Mouse (Mus musculus) left cerebral cortex, postnatal 25 days (tissue): Measurements from ENCODE around the gene Cfap61. TPM values are rescaled to one million over a fixed set of nuclear protein-coding genes. Genes with fewer than 3 reads are reported as not detected.

ENCODE experiments used
- DNase-seq, 2 experiments: peaks; one replicate each; pipeline ENCODE4 v3.0.0; 2022; ENCODE audit warnings: low spot score in 2 of 2, mixed read lengths in 1 of 2
- intact Hi-C: fragments of 180-260 bp; cut with DNase I; formaldehyde crosslinking; loops from one replicate; pipeline ENCODE4 v1.15.1; 2025
- total RNA-seq, 2 experiments: library from RNA; stranded (reverse); gene quantifications; 2 replicates each; pipeline ENCODE4 v1.2.3; 2021

The Cfap61 gene
- total RNA-seq, 2 experiments from 2014 or later, result 3.2 to 4.1 TPM

DNA sequence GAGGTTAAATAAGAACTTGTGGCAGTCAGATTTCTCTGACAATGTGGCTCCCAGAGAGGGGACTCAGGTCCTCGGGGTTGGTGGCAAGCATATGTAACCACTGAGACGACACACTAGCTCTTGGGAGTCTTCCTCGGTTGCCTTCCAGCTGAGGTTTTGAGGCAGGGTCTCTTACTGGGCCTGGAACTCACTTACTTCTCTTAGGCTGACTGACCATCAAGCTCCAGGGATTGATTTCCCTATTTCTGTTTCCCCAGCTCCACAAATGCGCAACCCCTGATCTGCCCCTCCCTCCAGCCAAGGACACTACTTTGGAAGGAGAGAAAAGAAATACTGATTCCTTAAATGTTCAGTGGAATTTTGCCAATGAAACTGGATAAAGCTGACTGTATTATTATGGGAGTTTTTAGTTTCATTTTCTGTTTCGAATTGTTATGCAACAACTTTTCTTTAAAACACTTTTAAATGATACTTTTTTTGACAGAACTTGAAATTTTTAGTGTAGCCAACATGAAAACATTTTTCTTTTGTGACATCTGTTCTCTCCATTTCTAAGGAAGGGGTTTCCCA is 63.5 kb downstream of the Cfap61 start:
- no peak for DNase-seq
- intact Hi-C loops, result no loop called here

GRCm38 (mm10) chr2:146008801-146009200 is 74.2 kb downstream of the Cfap61 start:
- no peak for DNase-seq
- intact Hi-C loops, result no loop called here

DNA sequence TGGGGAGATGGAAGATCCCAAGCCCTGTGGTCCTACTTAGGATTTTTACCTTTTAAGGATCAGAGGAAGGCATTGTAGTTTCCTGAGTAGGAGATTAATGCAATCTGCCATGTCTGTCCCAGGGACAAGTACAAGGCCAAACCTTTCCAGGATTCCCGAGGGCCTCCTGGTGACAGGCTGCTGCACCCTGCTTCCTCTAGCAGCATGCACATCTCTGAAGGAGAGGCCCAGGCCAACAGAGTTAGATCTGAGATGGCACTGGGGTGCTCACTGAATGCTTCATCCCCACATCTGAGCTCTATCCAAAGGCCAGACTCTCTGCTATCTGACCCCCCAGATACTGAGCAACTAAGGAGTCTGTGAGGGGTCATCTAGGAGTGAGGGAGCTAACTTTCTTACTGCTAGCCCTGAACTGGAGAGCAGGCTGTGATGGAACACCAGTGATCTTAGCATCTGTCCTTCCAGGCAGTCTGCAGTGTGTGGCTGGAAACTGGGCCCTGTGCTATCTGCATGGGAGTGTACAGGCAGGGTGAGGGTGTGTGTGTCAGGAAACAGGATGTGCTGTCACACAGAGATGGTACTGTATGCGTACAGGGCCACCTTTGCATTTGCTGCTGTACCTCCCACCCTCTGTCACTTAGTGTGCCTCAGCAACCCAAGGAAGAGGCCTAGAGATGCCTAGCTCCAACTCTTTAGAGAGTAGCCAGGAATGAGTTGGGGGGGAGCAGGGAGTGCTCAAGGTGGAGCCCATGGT is 75.2 kb downstream of the Cfap61 start:
- intact Hi-C loops, result no loop called here
- no peak for DNase-seq

- intact Hi-C loops, result no loop called here
- DNase-seq, result no peak
Observed at GRCm38 (mm10) chr2:146010816-146011215, 76.2 kb downstream of the Cfap61 start.

DNA sequence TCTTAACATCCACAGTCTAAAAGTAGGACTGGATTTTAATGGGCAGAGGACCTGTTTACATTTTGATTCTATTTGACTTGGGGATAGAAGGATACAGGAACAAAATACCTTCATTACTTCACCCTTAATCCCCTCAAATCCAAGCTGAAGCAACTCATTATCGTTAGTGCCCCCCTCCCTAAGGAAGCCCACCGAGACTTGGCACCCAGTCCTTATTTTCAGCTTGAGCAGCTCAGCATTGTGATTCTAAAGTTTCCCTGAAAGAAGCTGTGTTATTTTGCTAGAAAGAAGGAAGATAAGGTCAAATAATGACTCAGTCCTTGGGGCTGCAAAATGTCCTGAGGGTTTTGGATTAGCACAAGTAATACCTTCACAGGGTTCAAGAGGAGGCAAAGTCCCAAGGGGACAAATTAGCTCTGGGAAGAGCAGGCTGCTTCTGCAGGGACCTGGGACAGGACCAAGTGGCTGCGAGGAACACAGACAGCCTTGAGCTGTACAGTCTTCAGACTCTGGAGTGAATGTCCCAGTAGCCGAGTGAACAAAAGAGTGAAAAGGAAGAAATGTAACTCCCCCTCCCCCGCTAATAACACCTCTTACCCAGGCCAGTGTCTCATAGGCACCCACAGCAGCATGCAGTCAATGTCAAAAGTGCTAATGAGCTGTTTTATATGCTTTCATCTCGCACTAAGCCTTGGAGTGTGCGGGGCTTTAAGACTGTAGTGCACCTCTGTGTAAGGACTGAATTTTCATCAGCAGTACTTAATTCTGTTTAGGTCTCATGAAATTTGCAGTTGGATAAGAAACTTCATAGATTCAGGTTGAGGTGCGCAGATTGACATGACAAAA is 81.0 kb downstream of the Cfap61 start:
- DNase-seq, result no peak
- intact Hi-C loops, result no loop called here

- intact Hi-C loops, result no loop called here
- DNase-seq, result no peak
Observed at GRCm38 (mm10) chr2:146022846-146023245, 88.3 kb downstream of the Cfap61 start.

- intact Hi-C loops, result no loop called here
- DNase-seq, result no peak
Observed at GRCm38 (mm10) chr2:146043640-146044039, 109.1 kb downstream of the Cfap61 start.

DNA sequence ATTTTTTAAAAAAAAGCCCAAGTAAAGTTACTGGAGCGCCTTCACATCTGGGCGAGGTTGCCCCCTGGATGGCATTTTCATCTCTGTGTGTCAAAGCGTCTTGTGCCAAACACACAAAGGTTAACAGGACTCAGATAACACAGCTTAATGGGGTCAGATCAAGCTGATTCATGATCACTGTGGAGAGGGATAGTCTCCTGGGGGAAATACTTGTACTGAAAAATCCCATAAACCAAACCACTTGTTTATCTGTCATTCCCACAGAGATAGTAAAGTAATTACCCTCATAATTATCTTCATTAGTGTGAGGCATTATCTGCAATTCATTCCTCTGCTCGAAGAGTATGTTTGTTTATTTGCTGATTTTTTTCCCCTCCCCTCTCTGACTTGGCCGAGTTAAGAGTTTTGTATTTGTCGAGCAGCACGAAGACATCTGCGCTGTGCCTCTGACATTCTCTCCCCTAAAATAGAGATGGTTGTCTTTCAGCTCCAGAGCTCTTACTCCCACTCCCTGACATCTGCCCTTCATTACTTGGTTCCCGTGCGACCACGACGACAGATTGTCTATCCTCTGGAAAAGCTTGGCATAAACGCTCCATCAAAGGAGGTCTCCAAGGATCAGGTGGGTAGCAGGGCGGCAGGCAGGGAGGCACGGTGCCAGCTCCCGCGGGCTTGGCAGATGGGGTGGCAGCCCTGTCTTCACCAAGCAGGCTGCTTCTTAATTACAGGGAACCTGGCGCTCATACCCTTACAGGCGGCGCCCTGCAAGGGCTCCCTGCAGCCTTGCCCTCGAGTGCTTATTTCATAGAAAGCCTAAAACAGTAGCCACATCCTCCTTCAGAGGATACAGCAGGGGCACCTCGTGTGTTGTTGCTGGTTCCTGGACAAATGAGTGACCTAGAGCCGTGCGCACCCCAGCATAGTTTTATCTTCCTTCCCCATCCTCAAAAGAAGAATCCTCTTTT is 110.6 kb downstream of the Cfap61 start:
- DNase-seq, result peak; percentile 25 to 28
- intact Hi-C loops, result no loop called here

DNA sequence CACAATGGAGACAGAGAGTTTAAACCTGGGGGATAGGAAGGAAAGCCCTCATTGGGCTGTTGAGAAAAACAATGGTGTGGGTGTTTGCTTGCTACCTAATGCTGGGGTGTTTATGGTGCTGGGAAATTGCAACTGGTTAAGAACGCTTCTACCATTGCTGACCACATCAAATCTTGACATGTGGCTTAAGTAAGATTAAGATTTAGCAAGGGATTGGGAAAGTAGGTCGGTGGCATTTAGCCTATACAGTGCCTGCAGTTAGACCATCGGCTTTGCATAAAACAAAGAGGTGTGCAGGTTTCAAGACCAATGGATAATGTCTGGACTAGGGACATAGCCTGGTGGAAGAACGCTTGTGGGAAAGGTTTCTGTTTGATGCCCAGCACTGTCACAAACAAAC is 113.1 kb downstream of the Cfap61 start:
- intact Hi-C loops, result no loop called here
- no peak for DNase-seq

- intact Hi-C loops, result no loop called here
- DNase-seq, result no peak
Observed at GRCm38 (mm10) chr2:146048221-146048829, 113.7 kb downstream of the Cfap61 start.

- intact Hi-C loops, result no loop called here
- DNase-seq, result no peak
Observed at GRCm38 (mm10) chr2:146049339-146049738, 114.8 kb downstream of the Cfap61 start.

GRCm38 (mm10) chr2:146050069-146050468 is 115.5 kb downstream of the Cfap61 start:
- intact Hi-C loops, result no loop called here
- DNase-seq, result no peak

DNA sequence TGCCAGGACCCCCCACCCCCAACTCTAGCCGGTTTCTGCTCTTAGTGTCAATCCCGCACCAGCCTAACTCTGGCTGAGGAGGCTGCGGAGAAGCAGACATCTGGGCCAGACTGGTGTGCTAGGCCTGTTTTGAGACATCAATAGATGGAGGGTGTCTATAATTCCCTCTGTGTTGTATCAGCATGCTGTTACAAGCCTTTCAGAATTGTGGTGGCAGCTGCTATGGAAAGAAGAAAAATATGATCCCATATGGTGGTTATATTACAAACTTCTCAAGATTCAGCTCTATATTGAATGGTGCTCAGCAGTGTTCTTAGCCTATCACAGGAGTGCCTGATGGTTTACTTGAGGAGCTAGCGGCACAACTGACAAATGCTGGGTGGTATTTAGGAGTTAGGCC is 116.8 kb downstream of the Cfap61 start:
- intact Hi-C loops, result no loop called here
- peak in 1 of 2 experiments; percentile 10 for DNase-seq

GRCm38 (mm10) chr2:146057123-146057522 is 122.5 kb downstream of the Cfap61 start:
- DNase-seq, result no peak
- intact Hi-C loops, result no loop called here

DNA sequence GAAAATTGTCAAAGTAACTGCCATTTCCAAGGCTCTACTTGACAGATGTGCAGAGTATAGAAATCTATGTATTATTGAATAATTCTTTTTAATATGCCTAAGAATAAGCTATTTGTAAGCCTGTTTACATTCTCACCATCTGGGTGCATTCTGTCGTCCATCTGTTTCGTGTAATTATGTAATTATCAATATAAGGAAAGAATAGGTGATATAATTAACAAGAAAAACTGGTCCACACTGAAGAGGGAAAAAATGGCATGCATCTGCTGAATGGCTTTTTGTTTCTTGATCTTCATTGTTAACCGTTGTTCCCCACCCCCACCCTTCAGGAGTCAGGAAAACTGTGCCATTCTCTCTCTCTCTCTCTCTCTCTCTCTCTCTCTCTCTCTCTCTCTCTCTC is 124.2 kb downstream of the Cfap61 start:
- intact Hi-C loops, result no loop called here
- DNase-seq, result no peak

DNA sequence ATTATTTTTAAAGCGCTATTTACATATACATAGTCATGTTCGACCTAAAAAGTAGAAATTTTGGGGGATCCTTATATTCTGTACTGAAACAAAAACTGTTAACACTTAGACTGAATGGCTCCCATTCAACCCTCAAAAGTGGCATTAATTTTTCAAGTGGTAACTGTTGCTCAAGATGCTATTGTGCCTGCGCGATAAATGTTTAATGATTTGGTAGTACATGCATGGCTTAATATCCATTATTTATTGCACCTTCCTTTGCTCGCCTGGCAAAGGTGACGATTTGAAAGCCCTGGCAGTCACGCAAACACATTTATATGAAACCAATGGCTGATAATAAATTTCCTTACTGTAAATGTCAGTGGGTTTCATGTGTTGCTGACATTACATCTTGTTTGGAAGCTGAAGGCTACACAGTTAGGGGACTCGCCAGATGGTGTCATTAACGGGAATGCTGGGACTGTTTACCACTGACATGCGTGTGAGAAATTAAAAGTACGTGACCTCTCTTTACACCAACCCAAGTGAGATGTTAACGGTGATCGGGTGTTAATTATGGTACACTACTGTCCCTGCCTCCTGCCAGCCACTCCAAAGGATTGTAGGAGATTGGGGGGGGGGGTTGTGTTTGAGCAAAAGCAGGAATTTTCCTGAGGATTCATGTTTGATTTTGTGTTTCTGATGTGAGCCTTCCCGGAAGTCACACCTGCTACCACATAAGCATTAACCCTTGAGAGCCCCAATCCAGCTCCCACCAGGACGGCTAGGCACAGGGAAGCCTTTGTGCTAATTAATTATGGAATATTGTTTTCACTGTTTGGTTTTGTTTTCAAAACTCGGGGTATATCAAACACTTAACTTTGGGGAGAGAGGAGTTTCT is 127.1 kb downstream of the Cfap61 start:
- intact Hi-C loops, result no loop called here
- DNase-seq, result no peak

DNA sequence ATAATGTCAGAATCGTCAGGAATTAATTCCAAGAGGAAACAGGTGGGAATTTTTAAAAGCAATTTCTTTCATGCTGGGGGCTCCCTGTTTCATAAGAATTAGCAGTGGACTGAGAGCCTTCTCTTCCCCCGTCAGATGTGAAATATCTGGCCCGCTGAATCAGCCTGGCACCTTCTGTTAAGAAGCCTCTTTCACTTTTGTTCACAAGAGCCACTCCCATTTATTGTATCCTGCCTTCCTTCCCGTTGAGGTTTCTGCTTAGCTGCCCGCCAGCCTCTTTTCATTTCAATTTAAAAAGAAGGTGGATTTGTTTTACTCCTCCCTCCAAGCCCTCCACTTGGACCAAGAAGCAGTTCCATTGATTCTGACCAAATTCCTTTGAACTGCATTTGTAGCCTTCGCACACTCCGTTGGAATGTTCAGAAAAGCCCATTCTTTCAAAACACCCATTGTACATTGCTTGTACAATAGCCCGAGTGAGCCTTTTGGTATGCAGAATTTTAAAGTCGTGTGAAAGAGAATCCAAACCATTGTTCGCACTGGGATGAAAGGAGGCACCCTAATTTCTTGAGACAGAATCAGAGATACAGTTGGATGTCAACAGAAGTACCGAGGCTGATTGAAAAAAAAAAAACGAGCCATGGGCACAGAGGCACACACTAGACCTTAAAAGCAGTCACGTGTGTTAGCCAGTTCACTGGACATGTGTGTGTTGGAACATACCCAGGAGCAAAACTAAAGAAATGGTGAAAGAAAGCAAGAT is 127.9 kb downstream of the Cfap61 start:
- intact Hi-C loops, result no loop called here
- no peak for DNase-seq
